Mouse (Mus musculus): ENCODE measurements at regions not wholly inside any gene's neighbourhood (a gene's known extent, or its start where the extent isn't known, plus 50 kb on each side); places are given as distances from the start of the nearest gene placed in this dataset.

DNA sequence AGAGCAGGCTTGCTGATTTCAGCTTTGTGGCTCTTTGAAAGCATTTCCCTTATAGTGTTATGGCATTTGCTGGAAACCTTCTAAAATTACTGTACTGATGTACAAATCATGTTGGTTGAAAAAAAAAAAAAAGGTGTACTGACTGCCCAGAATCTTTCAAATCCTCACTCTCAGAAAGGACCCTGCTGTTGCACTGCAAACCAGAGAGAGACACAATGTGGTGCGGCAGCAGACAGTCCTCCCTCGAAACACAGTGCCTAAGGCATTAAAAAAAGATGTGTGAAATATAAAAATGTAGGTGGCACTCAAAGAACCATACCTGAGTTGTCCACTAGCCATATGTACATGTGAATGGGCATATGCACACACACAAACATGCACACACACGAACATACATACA, 128.3 kb downstream of the Actr3 start:
- no peak for DNase-seq (ENCODE audit: low read depth)

DNA sequence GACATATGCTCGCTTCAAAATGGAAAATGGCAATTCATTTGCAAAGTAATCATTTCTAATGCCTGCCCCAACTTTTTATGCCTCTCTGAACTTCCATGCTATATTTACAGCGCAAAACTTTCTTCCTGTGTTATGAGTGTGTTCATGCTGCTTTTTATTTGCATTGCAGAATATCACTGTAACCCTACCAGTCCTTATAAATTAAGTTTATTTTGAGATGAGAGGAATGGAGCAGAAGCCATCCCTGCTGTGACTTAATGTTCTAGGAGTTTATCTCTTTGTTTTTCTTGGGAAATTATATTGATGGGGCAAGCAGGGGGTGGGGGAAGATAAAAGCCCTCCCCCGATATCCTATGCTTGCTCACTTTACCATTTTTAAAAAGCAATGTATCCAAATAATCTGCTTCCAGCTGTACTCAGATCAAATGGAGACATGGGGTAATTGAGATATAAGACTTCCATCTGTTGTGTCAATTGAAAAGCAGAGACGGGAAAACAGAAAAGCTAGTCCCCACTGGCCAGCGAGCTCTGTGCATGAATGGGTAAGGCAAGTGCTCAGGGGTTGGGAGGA, 136.9 kb downstream of the Actr3 start:
- no peak for DNase-seq (ENCODE audit: low read depth)

DNA sequence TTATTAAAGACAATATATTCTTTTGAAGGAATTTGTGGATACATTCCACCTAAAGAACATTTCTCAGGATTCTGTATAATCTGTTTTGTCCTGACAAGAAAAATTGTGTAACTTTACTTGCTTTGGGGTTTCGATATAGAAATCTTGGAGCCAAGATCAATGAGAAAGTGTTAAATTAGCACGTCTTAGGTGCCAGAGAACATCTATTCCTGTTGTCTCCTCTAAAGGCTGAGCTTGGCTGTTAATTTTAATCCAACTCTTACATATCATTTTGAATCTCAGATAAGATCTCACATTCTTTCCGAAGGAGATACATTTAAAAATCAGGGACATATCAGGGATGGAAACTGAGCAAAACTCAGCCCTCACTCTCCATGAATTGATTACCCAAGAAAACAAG, 139.9 kb downstream of the Actr3 start:
- no peak for DNase-seq (ENCODE audit: low read depth)

DNA sequence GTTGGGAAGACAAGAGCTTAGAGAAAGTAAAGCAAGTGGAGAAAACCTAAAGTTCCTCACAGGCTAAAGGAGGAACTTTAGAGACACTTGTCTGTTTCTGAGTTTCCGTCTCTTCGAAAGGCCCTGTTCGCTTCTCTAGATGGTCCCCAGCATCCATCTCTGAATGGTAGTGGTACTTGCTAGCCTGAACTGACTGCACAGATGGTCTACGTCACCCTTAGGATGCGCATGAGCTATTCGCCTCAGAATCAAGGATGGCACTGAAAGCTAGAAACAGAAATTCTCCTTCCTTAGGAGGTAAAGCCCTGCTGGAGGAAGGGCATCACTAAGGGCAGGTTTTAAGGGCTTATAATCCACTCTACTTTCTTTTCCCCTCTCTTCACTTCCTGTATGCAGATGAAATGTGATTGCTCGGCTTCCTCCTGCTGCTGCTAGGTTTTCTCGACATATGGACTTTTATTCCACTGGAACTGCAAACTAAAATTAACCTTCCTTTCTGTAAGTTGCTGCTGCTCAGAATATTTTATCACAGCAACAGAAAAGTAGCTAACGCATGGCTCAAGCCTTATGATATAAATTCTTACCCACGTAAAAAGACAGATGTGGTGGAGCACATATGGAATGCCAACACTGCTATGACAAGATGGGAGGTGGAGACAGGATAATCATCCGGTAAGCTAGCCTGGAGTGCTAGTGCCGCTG, 145.1 kb downstream of the Actr3 start:
- DNase-seq (ENCODE audit: low read depth), result no peak

DNA sequence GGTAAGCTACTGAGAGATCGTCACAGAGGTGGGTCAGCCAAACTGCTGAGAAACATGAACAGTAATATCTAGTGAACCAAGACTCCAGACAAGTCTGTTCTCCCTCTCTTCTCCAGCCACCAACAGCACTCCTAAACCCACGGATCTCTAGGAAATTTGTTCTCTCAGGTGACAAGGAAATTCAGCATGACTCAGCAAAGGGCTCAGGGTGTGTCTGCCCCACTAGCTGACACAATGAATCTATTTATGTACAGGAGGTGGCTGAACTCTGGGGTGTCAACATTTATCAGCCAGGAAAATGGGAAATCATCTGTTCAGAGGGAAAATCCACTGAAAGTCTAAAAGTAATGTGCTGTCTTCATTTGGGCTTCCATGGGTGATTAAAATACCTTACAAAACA, 149.2 kb downstream of the Actr3 start:
- no peak for DNase-seq (ENCODE audit: low read depth)

DNA sequence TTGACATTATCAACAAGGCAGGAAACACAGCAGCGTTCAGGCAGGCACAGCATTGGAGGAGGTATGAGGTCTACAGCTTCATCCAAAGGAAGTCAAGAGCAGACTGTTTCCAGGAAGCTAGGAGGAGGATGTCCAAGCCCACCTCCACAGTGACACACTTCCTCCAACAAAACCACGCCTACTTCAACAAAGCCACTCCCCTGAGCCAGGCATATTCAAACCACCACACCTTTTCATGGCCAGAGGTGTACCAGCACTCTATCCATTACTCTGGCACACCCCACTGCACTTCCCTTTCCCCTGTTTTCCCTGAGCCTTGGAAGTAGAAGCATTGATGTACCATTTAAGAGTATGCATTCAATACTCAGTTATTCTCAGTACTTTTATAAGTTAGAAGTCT, 150.8 kb downstream of the Actr3 start:
- DNase-seq (ENCODE audit: low read depth), result no peak

DNA sequence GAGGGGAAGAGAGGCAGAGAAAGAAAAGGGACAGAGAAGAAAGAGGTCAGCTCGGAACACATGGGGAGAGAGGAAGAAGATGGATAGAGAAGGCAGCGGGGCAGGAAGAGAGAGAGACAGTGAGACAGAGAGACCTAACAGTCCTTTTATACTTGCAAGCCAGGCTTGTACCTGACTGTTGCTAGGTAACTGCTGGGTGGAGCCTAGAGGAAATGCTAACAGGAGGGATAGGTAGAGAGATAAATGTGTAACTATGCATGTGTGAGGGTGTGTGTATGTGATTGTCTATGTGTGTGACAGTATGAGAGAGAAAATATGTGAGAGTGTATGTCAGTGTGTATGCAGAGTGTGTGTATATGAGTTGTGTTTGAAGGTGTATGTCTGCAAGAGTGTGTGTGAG, 161.8 kb downstream of the Actr3 start:
- no peak for DNase-seq (ENCODE audit: low read depth)

DNA sequence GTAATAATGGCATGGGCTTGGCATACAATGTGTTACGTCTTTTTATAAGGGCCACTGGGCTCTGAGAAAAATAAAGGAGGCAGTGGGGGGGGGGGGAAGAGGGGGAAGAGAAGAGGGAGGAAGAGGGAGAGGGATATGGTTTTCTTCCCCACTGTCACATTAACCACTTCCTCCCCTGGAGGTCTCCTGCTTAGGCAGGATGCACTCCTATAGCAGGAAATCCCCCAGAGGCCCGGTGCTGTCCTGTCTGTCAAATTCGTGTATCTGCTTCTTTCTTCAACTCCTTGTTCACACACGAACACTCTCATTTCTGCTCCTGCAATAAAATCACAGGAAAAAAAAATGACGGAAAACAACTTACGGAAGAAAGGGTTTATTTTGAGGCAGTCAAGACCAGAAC, 171.8 kb downstream of the Actr3 start:
- DNase-seq (ENCODE audit: low read depth), result no peak

DNA sequence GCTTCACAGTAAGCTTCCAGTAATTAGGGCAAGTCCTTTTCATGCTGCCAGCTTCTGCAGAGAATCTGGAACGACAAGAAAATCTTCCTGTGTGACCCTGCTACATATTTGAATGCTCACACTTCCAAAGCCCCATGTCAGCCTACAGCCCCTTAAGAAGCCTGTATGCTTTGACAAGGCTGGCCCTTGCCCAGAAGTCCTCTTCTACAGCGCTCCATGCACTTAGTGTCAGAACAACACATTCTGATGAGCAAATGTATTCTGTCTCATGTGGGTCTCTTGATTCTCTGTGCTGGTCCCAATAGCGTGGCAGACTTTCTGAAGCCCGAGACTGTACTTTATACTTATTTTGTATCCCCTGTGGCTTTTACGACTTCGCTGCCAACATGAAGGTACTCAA, 172.5 kb downstream of the Actr3 start:
- no peak for DNase-seq (ENCODE audit: low read depth)

DNA sequence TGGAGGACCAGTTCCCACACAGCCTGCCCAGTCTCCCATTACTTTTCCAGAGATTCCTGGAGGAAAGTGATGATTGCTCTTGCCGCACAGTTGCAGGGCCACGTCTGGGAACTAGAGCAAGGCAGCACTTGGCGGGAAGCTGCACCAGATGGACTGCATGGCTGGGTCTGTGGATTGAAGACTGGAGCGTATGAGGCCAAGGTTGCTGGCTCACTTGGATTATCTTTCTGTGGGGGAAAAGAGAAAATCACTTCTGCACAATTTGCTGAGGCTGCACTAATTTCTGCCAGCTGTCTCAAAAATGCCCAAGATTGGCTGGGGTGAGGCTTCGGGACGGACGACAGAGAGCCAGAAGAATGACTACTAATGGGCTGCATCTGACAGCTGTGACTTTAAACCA, 193.2 kb downstream of the Actr3 start:
- DNase-seq (ENCODE audit: low read depth), result no peak

DNA sequence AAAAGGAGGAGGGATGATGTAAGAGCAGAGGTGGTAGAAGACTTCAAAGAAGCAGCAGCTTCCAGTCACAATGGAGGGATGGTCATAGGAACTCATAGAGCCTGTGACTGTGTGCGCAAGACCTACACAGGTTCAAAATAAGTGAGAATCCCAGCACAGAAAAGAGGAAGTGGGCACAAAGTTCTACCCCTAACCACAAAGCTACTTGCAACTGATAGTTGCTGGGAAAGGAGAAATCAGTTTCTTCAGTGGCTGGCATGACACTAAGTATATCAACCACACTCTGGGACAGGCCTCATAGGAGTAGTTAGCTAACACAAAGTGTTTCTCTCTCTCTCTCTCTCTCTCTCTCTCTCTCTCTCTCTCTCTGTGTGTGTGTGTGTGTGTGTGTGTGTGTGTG, 193.8 kb downstream of the Actr3 start:
- no peak for DNase-seq (ENCODE audit: low read depth)

DNA sequence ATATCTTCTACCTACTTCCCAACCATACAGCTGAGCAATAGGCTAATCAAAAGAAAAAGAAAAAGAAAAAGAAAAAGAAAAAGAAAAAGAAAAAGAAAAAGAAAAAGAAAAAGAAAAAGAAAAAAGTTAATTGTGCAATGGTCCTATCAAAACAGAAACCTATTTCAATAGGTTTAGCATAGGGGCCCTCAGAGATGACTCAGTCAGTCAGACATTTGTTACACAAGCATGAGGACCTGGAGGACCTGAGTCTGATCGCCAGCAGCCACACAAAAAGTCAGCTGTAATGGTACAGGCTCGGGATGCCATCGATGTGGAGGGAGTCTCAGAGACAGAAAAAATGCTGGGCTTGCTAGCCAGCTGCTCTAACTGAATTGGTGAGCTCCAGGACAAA, 197.9 kb downstream of the Actr3 start:
- no peak for DNase-seq (ENCODE audit: low read depth)

DNA sequence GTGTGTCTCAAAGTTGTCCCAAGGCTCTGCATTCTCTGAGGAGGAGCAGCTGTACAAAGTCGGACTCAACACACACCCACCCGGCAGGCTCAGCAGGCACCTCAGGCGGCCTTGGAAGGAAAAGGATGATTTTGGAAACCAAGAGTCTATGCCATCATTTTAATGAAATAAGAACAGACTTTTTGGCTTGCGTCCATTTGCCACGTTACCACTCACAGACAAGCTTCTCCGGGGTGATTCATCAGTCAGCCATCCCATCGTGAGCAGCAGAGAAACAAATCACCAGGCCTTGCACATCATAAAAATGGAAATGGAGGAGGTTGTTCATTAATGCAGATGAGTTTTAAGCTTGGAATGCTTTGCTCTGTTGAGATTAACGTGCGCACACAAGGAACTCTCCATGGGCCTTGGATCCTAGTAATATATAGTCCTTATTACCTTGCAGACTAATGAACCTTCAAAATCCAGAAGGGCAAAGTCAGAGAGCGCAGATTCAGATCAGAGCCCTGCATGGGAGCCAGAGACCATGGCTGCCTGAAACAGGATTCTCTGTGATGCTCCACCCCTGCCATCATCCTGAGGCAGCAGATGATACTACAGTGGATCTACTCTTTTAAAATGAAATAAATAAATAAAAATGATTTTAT, 198.5 kb downstream of the Actr3 start:
- no peak for DNase-seq (ENCODE audit: low read depth)

DNA sequence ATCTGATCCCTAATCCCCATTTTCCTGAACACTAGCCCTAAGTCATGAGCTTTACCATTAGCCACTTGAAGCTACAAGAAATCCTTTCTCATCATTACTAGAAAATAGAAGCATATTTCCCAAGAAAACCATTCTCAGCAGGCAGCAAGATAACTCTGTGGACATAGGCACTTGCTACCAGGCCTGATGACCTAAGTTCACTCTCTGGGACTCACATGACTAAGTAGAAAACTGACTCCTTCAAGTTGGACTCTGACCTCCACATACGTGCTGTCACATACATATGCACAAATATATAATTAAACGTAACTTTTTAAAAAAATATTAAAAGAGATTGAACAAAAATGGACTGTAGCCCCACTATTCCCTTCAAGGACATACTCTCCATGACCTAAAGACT, 200.8 kb downstream of the Actr3 start:
- no peak for DNase-seq (ENCODE audit: low read depth)

DNA sequence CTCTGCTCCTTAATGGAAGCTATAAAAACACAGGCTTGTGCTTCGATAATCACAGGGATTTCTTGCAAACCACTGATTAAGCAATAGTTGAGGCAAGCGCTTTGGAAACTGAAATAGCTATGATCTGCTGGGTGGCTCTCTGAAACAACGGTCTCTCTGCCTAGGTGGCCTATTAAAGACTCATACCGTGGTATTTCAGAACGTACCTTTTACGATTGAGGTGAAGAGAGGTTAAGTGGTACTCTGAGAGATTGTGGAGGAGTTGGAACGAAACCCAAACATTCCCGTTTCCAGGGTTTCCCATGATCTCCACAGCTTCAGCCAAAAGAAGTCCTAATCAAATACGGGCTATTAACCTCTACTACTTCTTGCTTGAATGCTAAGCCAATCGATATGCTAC, 212.2 kb downstream of the Actr3 start:
- no peak for DNase-seq (ENCODE audit: low read depth)

DNA sequence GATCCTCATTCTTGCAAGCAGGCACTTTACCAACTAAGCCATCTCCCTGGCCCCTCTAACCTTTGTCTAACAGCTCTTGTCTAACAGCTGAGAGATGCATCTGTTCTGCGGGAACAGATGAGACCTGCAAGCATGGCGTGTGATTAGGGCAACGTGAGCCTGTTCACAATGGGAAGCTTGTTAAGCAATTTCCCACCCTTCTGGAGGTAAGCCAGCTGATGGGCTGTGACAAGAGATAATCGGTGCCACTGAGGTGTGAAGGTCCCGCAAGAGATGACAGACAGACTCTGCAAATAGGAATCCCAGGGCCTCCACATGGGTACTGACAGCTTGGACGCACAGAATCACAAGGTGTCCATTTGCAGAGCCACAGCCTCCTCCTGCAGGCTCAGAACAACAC, 219.3 kb downstream of the Actr3 start:
- no peak for DNase-seq (ENCODE audit: low read depth)

DNA sequence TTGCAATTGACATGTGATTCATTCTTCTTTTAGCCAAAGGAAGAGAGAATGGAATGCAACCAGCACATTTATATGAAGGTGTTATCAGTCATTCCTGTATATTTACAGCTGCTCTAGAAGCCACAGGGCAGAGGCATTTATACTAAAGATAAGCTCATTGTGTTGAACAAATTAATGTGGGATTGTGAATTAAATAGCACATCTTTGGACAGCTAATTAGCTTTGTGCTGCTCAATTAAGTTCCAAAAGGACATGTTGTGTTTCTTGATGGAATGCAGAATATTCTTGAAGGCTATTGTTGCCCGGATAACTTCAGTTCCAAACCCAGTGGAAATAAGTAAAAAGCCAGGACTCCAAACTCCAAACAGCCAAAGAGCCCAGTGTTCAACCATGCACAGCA, 248.4 kb downstream of the Actr3 start:
- DNase-seq (ENCODE audit: low read depth), result no peak

DNA sequence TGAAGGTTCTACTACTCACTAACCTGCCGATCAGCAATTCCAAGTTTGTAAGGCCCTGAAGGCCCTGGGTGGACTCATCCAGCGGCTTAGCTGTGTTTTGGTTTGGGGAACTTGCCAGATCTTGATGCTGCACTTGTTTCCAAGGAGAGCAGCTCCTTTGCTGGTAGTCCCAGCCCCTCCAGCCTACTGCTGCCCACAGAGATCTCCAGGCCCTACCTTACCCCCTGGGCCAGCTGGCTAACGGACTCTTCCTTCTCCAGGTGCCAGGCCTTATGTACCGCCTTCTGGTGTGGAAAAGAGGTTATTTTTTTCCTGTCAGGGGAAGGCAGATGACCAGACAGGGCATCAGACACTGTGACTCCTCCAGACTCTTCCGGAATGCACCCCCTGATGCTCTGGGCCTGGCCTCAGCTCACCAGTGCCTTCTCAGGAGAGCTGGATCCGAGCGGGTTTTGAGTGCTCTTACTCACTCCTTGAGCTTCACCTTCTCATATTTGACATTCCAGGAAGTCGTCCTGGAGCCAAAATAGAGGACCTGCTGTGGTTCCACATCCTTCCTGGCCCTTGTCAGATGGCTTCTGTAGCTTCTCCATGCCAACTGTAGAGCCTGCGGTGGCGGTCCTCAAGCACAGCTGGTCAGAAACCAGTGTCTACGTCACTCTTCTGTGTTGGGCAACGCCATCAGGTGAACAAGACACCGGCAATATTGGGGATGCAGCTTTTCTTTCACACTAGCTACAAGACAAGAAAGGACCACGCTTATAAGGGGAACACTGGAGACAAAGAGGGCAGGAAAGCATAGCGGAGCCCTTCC, 259.2 kb downstream of the Actr3 start:
- no peak for DNase-seq (ENCODE audit: low read depth)

DNA sequence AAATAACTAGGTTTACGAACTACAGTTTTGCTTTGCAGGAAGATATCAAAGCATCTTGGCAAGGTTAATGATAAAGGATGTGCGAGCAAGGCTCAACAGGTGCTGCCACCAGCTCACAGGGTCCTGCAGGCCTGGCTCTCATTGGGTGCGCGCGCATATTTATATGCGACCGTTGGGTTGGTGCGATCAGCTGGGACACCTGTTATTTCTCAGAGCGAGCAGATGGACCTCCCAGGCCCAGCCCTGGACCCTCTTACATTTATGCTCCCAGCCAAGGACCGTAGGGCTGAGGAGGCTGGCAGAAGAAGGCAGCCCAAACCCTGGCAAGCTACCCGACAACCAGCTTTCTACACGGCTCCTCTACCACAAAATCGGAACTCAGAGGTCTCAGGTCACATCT, 260.8 kb downstream of the Actr3 start:
- no peak for DNase-seq (ENCODE audit: low read depth)

DNA sequence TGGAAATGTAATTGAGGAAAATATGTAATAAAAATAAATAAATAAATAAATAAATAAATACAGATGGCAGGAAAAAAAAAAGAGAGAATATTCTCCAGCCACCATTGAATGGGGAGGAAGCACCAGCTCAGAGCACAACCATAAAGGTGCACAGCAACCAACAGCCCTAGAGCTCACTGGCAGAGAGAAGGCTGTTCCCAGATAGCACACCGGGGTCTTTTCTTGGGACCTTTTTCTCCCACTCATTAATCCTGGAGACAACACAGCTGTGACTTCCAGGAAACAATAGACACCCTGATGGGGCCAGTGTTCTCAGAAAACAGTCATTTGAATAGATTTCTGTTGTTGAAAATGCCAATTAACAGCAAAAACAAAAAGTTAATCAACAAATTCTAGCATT, 263.1 kb downstream of the Actr3 start:
- no peak for DNase-seq (ENCODE audit: low read depth)

DNA sequence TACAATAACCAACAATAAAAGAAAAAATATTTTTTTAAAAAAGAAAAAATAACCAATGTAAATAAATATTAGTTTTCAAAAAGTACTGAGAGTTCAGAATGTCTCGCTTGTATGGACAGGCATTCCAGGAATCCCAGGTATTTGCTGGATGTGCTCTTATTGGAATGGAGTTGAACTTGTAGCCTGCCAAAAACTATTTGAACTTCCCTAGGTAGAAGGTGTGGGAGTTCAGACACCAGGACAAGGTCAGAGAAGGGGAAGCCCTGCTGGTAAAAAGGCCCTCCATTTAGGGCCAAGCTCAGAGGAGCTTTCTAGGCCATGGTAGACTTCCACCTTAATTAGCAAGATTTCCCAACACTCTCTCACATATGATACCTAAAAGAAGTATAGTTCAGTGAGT, 270.3 kb downstream of the Actr3 start:
- DNase-seq (ENCODE audit: low read depth), result no peak

DNA sequence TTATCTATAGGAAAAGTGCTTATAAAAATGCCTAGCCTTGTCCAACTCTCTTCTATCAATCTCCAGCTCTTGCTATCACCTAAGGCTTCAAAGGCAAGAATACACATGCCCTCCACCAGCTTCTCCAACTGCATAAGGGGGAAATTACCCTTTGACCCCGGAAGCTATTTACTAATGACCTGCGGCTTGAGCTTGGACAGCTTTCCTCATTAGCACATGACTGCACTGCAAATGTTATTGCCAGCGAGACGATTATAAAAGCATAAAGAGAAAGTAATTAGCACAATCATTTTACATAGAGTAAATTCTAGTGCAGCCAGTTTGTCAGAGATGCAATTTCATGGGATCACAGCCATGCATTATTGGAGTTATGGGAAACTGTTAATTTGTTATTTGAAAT, 277.0 kb downstream of the Actr3 start:
- no peak for DNase-seq (ENCODE audit: low read depth)

DNA sequence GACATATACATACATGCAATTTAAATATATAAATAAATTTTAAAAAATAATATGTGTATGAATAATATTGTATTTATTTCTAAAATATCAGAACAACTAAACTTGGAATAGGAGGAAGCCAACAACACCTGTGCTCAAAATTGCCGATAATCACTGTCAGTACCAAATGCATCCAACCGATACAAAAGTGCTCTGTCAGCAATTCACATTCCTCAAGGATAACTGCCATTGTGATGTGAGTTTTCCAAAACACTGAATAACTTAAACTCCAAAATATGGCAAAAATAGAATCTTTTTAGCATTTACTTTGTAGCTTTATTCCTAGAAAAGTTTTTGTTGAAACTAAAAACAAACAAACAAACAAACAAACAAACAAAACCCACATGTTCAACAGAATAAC, 279.4 kb downstream of the Actr3 start:
- no peak for DNase-seq (ENCODE audit: low read depth)

All from c-Kit-positive CD71-positive TER-119-negative erythroid progenitor cells, embryonic 14.5 days (primary cell).